8 mouse cellular contexts compared by ENCODE assay signal in the genomic region with DNA sequence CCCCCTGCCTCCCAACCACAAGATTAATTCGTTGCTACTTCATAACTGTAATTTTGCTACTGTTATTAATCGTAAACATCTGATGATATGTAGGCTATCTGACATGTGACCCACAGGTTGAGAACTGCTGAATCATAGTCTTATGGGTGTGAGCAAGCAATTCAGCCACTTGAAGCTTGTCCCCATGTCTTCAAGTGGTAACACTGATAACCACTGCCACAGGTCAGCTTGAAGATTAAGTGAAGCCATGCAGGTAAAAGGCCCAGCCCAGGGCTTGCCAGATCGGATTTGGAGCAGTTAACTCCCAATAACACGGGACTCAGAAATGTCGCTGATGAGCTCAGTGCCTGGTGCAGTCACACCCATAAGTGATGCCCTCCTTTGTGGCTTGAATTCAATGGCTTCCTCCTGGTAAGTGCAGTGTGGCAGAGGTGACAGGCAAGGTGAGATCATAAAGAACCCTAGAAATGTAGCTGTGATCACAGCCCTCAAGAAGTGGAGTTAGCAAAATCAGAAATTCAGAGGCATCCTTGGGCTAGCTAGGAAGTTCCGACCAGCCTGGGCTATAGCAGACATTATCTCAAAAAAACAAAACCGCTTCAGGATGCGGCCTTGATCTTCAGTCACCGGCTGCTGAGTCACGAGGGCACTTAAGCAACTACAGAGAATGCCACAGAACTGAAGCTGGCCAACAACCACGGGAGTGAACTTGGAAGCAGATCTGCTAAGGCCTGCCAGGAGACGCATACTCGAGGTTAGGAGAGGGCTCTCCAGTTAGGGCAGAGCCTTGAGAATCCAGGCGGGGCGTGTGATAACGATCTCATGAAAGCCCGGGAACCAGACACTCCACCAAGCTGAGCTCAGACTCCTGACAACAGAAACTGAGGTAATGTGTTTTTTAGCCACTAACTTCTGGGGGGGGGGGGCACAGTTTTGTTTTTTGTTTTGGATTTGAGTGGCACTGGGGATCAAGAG. TPM values are rescaled to one million over a fixed set of nuclear protein-coding genes. Genes with fewer than 3 reads are reported as not detected.
DNase-seq lines count a peak whose midpoint lies in the region; ATAC-seq lines count a peak whose summit lies in the region.

No protein-coding gene starts in this region.

- H3K36me3 ChIP-seq in erythroblast, embryonic 14.5 days (ENCODE audit: control insufficient read depth), result peaks cover 31% of the 10 kb centered on the region
- no peaks in the 10 kb centered on the region for H3K36me3 ChIP-seq in macrophage (ENCODE audit: inconsistent target)

- H3K27ac ChIP-seq in macrophage, result peak overlapping the region; percentile 34

- DNase-seq in ovary, adult 18-20 months (ENCODE audit: low spot score), result peak; percentile 92
- DNase-seq in ovary, postnatal 10 days (ENCODE audit: low spot score), result no peak
- DNase-seq in heart, postnatal 4 days, result peak; percentile 47
- no peak for DNase-seq in layer of hippocampus, adult 9-11 months

- no peaks in the 10 kb centered on the region for H3K9me3 ChIP-seq in erythroblast, embryonic 14.5 days (ENCODE audit: control insufficient read depth, low read length)

- H3K4me1 ChIP-seq in erythroblast, embryonic 14.5 days (ENCODE audit: control insufficient read depth), result peaks cover 66% of the 10 kb centered on the region

- no peaks in the 10 kb centered on the region for H3K27me3 ChIP-seq in erythroblast, embryonic 14.5 days (ENCODE audit: control insufficient read depth)

- ATAC-seq in frontal cortex, adult (ENCODE audit: low TSS enrichment), result no peak
- no peak for ATAC-seq in CD4-positive, CD25-positive, alpha-beta regulatory T cell, adult 4 months

- peak overlapping the region; percentile 72 for H3K4me3 ChIP-seq in erythroblast, embryonic 14.5 days (replicated peaks)
- H3K4me3 ChIP-seq in macrophage (ENCODE audit: inconsistent target), result no peak overlapping the region

- WGBS in macrophage (ENCODE audit: missing documents), result 25% methylated on average over 17 of the region's 17 CpGs

- H3K79me2 ChIP-seq in macrophage (ENCODE audit: inconsistent target), result no peaks in the 10 kb centered on the region

RNA-seq across cellular contexts. Expression of a gene that starts 46.7 kb away (rescaled TPM):
- polyA plus RNA-seq in erythroblast, embryonic 14.5 days (2012), result 161 and 210 TPM in 2 replicates
- total RNA-seq in heart, postnatal 4 days (2021), result 10 to 100 TPM; 71.7 to 82.2 TPM
- 1 to 10 TPM in 6 of 26 experiments, under 1 TPM in 3, not detected in 17; 0.41 to 4.3 (median 1.5) TPM for total RNA-seq in macrophage (2018; cell fraction: chromatin; rRNA removed)
- total RNA-seq in macrophage (2018; cell fraction: cytosol; rRNA removed), result 10 to 100 TPM in 8 of 26 experiments, 1 to 10 TPM in 18; 1.5 to 25.0 (median 5.8) TPM
- 1 to 10 TPM in 22 of 26 experiments, under 1 TPM in 3, not detected in 1; 0.29 to 7.2 (median 1.8) TPM for total RNA-seq in macrophage (2018; cell fraction: nucleus; rRNA removed)
- polyA plus RNA-seq in macrophage (2018), result 6.3 to 10.9 TPM (median 7.8 TPM) in 3 replicates
- polyA plus RNA-seq in CD4-positive, CD25-positive, alpha-beta regulatory T cell, adult 4 months (2017; shearing (Covaris generic)), result not detected

RNA-seq across cellular contexts. Expression of a gene that starts 54.2 kb away (rescaled TPM):
- polyA plus RNA-seq in erythroblast, embryonic 14.5 days (2012), result not detected in 2 replicates
- 1 to 10 TPM in 1 of 2 experiments, under 1 TPM in 1; 0.57 to 1.1 TPM for total RNA-seq in heart, postnatal 4 days (2021)
- total RNA-seq in macrophage (2018; cell fraction: chromatin; rRNA removed), result 10 to 100 TPM in 14 of 26 experiments, 1 to 10 TPM in 12; 2.5 to 48.9 (median 13.2) TPM
- 1 to 10 TPM in 3 of 26 experiments, under 1 TPM in 15, not detected in 8; 0.03 to 1.2 (median 0.13) TPM for total RNA-seq in macrophage (2018; cell fraction: cytosol; rRNA removed)
- 10 to 100 TPM in 7 of 26 experiments, 1 to 10 TPM in 17, under 1 TPM in 2; 0.54 to 30.1 (median 3.9) TPM for total RNA-seq in macrophage (2018; cell fraction: nucleus; rRNA removed)
- 0.11 to 0.15 TPM (median 0.11 TPM) in 3 replicates for polyA plus RNA-seq in macrophage (2018)
- polyA plus RNA-seq in CD4-positive, CD25-positive, alpha-beta regulatory T cell, adult 4 months (2017; shearing (Covaris generic)), result 1 to 10 TPM; 7.5 to 8.6 TPM

RNA-seq across cellular contexts. Expression of a gene that starts 59.4 kb away (rescaled TPM):
- 0.18 and 0.59 TPM in 2 replicates for polyA plus RNA-seq in erythroblast, embryonic 14.5 days (2012)
- 10 to 100 TPM; 23.2 to 23.8 TPM for total RNA-seq in heart, postnatal 4 days (2021)
- total RNA-seq in macrophage (2018; cell fraction: chromatin; rRNA removed), result 10 to 100 TPM in 20 of 26 experiments, 1 to 10 TPM in 6; 3.8 to 78.4 (median 31.9) TPM
- total RNA-seq in macrophage (2018; cell fraction: cytosol; rRNA removed), result 100 to 1,000 TPM; 135 to 329 (median 231) TPM
- 100 to 1,000 TPM in 8 of 26 experiments, 10 to 100 TPM in 18; 11.9 to 175 (median 78.7) TPM for total RNA-seq in macrophage (2018; cell fraction: nucleus; rRNA removed)
- polyA plus RNA-seq in macrophage (2018), result 226 to 415 TPM (median 244 TPM) in 3 replicates
- 10 to 100 TPM; 56.7 to 64.5 TPM for polyA plus RNA-seq in CD4-positive, CD25-positive, alpha-beta regulatory T cell, adult 4 months (2017; shearing (Covaris generic))

Comparison
In these comparisons a context has a peak if more than half of its experiments do, and no peak if none do; other contexts are left out.
1. DNase-seq: peak in ovary, adult 18-20 months (single experiment) and heart, postnatal 4 days (single experiment); none in ovary, postnatal 10 days (single experiment) and layer of hippocampus, adult 9-11 months (single experiment).
2. RNA of a gene that starts 46.7 kb away (polyA plus RNA-seq): 161 to 210 TPM in erythroblast, embryonic 14.5 days; 6.3 to 10.9 TPM in macrophage and not detected in CD4-positive, CD25-positive, alpha-beta regulatory T cell, adult 4 months; every median in the first group is over 10 times any median in the second.
3. RNA of a gene that starts 59.4 kb away (polyA plus RNA-seq): 226 to 415 TPM in macrophage and 56.7 to 64.5 TPM in CD4-positive, CD25-positive, alpha-beta regulatory T cell, adult 4 months; 0.18 to 0.59 TPM in erythroblast, embryonic 14.5 days; every median in the first group is over 10 times any median in the second.